Comparison of ENCODE assay signal across 24 mouse cellular contexts in the genomic region with DNA sequence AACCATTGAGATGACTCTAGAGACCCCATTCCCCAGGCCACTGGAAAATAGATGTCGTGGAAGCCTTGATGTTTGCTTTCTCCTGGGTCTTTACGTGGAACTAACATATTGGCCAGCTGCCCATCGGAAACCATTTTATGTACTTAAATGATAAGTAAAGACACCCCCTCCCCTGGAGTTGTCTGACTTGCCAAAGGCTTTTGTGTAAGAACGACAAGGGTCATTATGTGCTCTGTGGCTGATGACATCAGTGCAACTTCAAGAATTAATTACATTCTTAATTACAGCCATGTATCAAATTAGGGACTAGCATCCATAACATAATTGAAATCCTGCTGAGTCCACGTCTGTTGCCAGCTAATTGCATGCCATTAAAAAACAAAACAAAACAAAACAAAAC. TPM values are rescaled to one million over a fixed set of nuclear protein-coding genes. Genes with fewer than 3 reads are reported as not detected.
DNase-seq lines count a peak whose midpoint lies in the region; ATAC-seq lines count a peak whose summit lies in the region.
"Had no signal": no experiment of that assay in that cellular context is flagged by ENCODE, and none has a peak within 500 bp of the region (broad histone marks: within the 10 kb centered on the region; RNA-seq: fewer than 3 reads in every experiment).

No protein-coding gene starts in this region.

- ATAC-seq in forebrain, embryonic 14.5 days, result no peak
- no peak for ATAC-seq in forebrain, embryonic 15.5 days (replicated peaks)
- ATAC-seq in midbrain, embryonic 11.5 days (ENCODE audit: low FRiP score), result no peak
- ATAC-seq: activated CD4-positive, CD25-positive, alpha-beta regulatory T cell, adult 4 months; CD4-positive, CD25-positive, alpha-beta regulatory T cell, adult 4 months; forebrain, embryonic 13.5 days; forebrain, postnatal 0 days; Patski had no signal

- H3K4me3 ChIP-seq in forebrain, embryonic 14.5 days (ENCODE audit: low read depth, low read length), result no peak overlapping the region
- no peak overlapping the region for H3K4me3 ChIP-seq in forebrain, embryonic 15.5 days
- H3K4me3 ChIP-seq in midbrain, embryonic 11.5 days (ENCODE audit: low read depth, low read length), result no peak overlapping the region
- no peak overlapping the region for H3K4me3 ChIP-seq in midbrain, embryonic 10.5 days
- H3K4me3 ChIP-seq: embryonic facial prominence, embryonic 10.5 days; embryonic facial prominence, embryonic 12.5 days; forebrain, embryonic 13.5 days had no signal

- no peak overlapping the region for H3K9ac ChIP-seq in forebrain, embryonic 14.5 days (ENCODE audit: low read length)
- no peak overlapping the region for H3K9ac ChIP-seq in forebrain, embryonic 15.5 days (replicated peaks)
- no peak overlapping the region for H3K9ac ChIP-seq in midbrain, embryonic 11.5 days (ENCODE audit: low read length)
- H3K9ac ChIP-seq: embryonic facial prominence, embryonic 12.5 days; forebrain, embryonic 13.5 days; forebrain, postnatal 0 days had no signal

- peak; percentile 66 for DNase-seq in forebrain, embryonic 14.5 days (ENCODE audit: low spot score)
- DNase-seq in midbrain, embryonic 11.5 days (ENCODE audit: low spot score, missing footprints), result peak; percentile 77
- no peak for DNase-seq in midbrain, embryonic 10.5 days (ENCODE audit: low spot score)
- DNase-seq in retina, postnatal 1 day, result peak; percentile 66
- DNase-seq in retina, embryonic 14.5 days (ENCODE audit: low spot score), result no peak
- DNase-seq: adrenal gland, adult 8-10 months; adrenal gland, postnatal 14 days; adrenal gland, postnatal 36 days; B cell, adult 2 months; cerebellum, adult 11 months; cerebellum, adult 18-20 months; cerebellum, adult 8-10 months; cerebellum, adult 9-11 months; cerebellum, postnatal 25 days; forebrain, postnatal 0 days had no signal

- H3K27me3 ChIP-seq in forebrain, embryonic 14.5 days (replicated peaks; ENCODE audit: control insufficient read depth, insufficient read depth, low read length), result no peaks in the 10 kb centered on the region
- no peaks in the 10 kb centered on the region for H3K27me3 ChIP-seq in forebrain, embryonic 15.5 days
- no peaks in the 10 kb centered on the region for H3K27me3 ChIP-seq in midbrain, embryonic 11.5 days (ENCODE audit: control insufficient read depth, insufficient read depth, low read length)
- H3K27me3 ChIP-seq in midbrain, embryonic 10.5 days (ENCODE audit: low read depth, poor library complexity, severe bottlenecking), result no peaks in the 10 kb centered on the region
- H3K27me3 ChIP-seq: CH12.LX; embryonic facial prominence, embryonic 12.5 days; forebrain, embryonic 13.5 days; Patski had no signal

- no peaks in the 10 kb centered on the region for H3K9me3 ChIP-seq in forebrain, embryonic 14.5 days (replicated peaks; ENCODE audit: control insufficient read depth, low read length)
- no peaks in the 10 kb centered on the region for H3K9me3 ChIP-seq in forebrain, embryonic 15.5 days
- H3K9me3 ChIP-seq in midbrain, embryonic 11.5 days (ENCODE audit: control insufficient read depth, low read length), result no peaks in the 10 kb centered on the region; the same call in 1 of the 2 replicates
- no peaks in the 10 kb centered on the region for H3K9me3 ChIP-seq in midbrain, embryonic 10.5 days (replicated peaks)
- H3K9me3 ChIP-seq: embryonic facial prominence, embryonic 10.5 days; embryonic facial prominence, embryonic 12.5 days; forebrain, embryonic 13.5 days had no signal

- H3K4me2 ChIP-seq in forebrain, embryonic 14.5 days (ENCODE audit: low read length), result no peak overlapping the region
- H3K4me2 ChIP-seq in forebrain, embryonic 15.5 days (replicated peaks), result no peak overlapping the region
- H3K4me2 ChIP-seq in midbrain, embryonic 11.5 days, result no peak overlapping the region
- H3K4me2 ChIP-seq: embryonic facial prominence, embryonic 12.5 days; forebrain, embryonic 13.5 days had no signal

- WGBS in forebrain, embryonic 14.5 days, result 13% methylated on average over 5 of the region's 5 CpGs
- WGBS in forebrain, embryonic 15.5 days, result 19% methylated on average over 5 of the region's 5 CpGs
- WGBS in midbrain, embryonic 11.5 days, result 80% methylated on average over 5 of the region's 5 CpGs
- 86% methylated on average over 5 of the region's 5 CpGs for WGBS in midbrain, embryonic 10.5 days

- peaks cover 5% of the 10 kb centered on the region for H3K4me1 ChIP-seq in forebrain, embryonic 14.5 days (ENCODE audit: control insufficient read depth, insufficient read depth, low read length)
- peaks cover 9% of the 10 kb centered on the region; the same call in 1 of the 2 replicates for H3K4me1 ChIP-seq in forebrain, embryonic 15.5 days
- H3K4me1 ChIP-seq in midbrain, embryonic 11.5 days (ENCODE audit: control insufficient read depth, insufficient read depth, low read length), result peaks cover 9% of the 10 kb centered on the region
- H3K4me1 ChIP-seq in midbrain, embryonic 10.5 days, result peaks cover 27% of the 10 kb centered on the region

- no peak overlapping the region for H3K27ac ChIP-seq in forebrain, embryonic 14.5 days (ENCODE audit: low read depth, low read length)
- no peak overlapping the region for H3K27ac ChIP-seq in forebrain, embryonic 15.5 days (replicated peaks)
- no peak overlapping the region for H3K27ac ChIP-seq in midbrain, embryonic 11.5 days (ENCODE audit: low read depth, low read length)
- no peak overlapping the region for H3K27ac ChIP-seq in midbrain, embryonic 10.5 days (replicated peaks)
- H3K27ac ChIP-seq: embryonic facial prominence, embryonic 10.5 days; embryonic facial prominence, embryonic 12.5 days; forebrain, embryonic 13.5 days had no signal

- no peaks in the 10 kb centered on the region for H3K36me3 ChIP-seq in forebrain, embryonic 14.5 days (ENCODE audit: control insufficient read depth, insufficient read depth, low read length)
- no peaks in the 10 kb centered on the region for H3K36me3 ChIP-seq in forebrain, embryonic 15.5 days
- H3K36me3 ChIP-seq in midbrain, embryonic 11.5 days (ENCODE audit: control insufficient read depth, insufficient read depth, low read length), result no peaks in the 10 kb centered on the region
- H3K36me3 ChIP-seq in midbrain, embryonic 10.5 days, result peaks cover 18% of the 10 kb centered on the region
- H3K36me3 ChIP-seq: G1E had no signal

RNA-seq across cellular contexts. Expression of a gene that starts 45.3 kb away (rescaled TPM):
- 6.5 and 8.0 TPM in 2 replicates for polyA plus RNA-seq in forebrain, embryonic 14.5 days (2014; fragmentation: Nextera tagmentation; extraction: Ambion mirVana)
- 6.3 and 7.5 TPM in 2 replicates for polyA plus RNA-seq in forebrain, embryonic 15.5 days (2015; fragmentation: Nextera tagmentation; extraction: Ambion mirVana)
- 15.0 and 16.3 TPM in 2 replicates for polyA plus RNA-seq in midbrain, embryonic 11.5 days (2014; fragmentation: Nextera tagmentation; extraction: Ambion mirVana)
- polyA plus RNA-seq in midbrain, embryonic 10.5 days (2016; fragmentation: Nextera tagmentation; extraction: Ambion mirVana), result 30.0 and 34.0 TPM in 2 replicates
- polyA plus RNA-seq: activated CD4-positive, CD25-positive, alpha-beta regulatory T cell, adult 4 months; CD4-positive, CD25-positive, alpha-beta regulatory T cell, adult 4 months; G1E; Patski had no signal

Comparison
In these comparisons a context has a peak if more than half of its experiments do, and no peak if none do; other contexts are left out.
1. DNase-seq: peak in forebrain, embryonic 14.5 days (single experiment), midbrain, embryonic 11.5 days (single experiment) and retina, postnatal 1 day (single experiment); none in midbrain, embryonic 10.5 days (single experiment) and retina, embryonic 14.5 days (single experiment).